Mouse (Mus musculus): ENCODE measurements around the gene Ptgr1. TPM values are rescaled to one million over a fixed set of nuclear protein-coding genes. Genes with fewer than 3 reads are reported as not detected.

The Ptgr1 gene
- total and polyA plus RNA-seq, 2 experiments from 2014 or later, result 2.0 to 3.8 TPM

DNA sequence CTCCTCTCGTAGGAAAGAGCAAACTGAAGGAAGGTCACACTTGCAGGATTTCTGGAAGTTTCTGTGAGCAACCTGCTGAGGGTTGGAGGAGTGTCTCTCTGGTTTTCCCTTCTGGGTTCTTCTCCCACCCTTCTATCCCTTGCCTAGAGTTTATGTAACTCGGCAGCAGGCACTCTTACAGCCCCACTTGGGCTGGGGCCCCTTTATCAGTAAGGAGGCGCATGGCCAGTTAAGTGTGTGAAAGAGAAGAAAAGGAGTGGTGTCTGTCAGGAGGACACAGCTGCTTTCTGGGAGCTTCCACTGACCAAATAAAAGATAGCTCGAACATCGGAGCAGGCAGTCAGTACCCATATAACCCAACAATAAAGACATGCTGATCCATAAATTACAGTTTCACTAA, 5.3 kb upstream of the Ptgr1 start:
- Histone ChIP-seq H3K9me3 (ENCODE audit: low read length) (no peaks in the 10 kb centered on the region), H3K27ac (ENCODE audit: low read depth, low read length) (no peak overlapping the region), H3K27me3 (ENCODE audit: insufficient read depth, low read length) (no peaks in the 10 kb centered on the region), H3K9ac (no peak overlapping the region), H3K4me3 (ENCODE audit: low read depth, low read length) (no peak overlapping the region), H3K4me2 (ENCODE audit: low read depth) (no peak overlapping the region), H3K36me3 (ENCODE audit: insufficient read depth) (no peaks in the 10 kb centered on the region), H3K4me1 (ENCODE audit: insufficient read depth) (no peaks in the 10 kb centered on the region)
- DNase-seq (no peak), ATAC-seq (no peak)
- no peak for TF ChIP-seq CTCF (IDR thresholded peaks at IDR 0.05; ENCODE audit: low read depth)
- WGBS, result 81% methylated on average over 5 of the region's 5 CpGs

DNA sequence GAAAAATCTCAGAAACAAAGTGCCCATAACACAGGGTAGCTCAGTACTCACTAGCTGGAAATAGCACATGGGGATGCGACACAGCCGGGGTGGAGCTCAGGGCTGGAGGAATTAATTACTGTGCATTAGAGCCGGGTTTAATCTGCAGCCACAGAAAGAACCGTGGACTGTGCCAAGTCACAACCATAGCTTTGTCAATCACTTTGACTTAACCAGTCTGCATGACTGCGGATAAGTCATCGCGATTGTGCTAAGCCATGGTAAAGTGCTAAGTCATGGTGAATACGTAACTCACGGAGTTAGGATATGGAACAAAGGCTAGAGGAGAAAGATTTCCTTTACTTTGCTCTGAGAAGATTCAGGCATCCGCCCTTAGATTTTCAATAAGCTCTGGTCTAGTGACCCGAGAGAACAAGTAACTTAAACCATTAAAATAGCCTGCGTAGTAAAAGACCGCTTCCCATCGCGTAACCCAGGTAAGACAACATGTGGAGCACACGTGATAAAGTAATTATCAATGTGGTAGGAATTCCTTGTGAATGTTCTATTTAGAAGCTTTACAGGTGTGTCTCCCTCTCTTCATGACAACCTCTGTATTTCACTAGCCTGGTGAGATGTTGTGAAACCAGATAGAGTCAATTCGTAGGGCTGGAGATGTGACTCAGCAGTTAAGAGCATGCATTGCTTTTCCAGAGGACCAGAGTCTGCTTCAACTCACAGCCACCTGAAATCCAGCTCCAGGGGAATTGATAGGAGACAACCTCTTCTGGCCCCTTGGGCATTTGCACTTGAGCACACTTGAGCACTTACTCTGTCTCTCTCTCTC, 3.9 kb upstream of the Ptgr1 start:
- 57% methylated on average over 17 of the region's 17 CpGs for whole genome bisulfite sequencing
- no peak overlapping the region for H3K4me3 ChIP-seq (ENCODE audit: low read depth, low read length)
- H3K27me3 ChIP-seq (ENCODE audit: insufficient read depth, low read length), result no peaks in the 10 kb centered on the region
- peak; percentile 9 for DNase-seq
- no peaks in the 10 kb centered on the region for H3K9me3 ChIP-seq (ENCODE audit: low read length)
- peak; percentile 34 for ATAC-seq
- H3K4me2 ChIP-seq (ENCODE audit: low read depth), result no peak overlapping the region
- H3K4me1 ChIP-seq (ENCODE audit: insufficient read depth), result no peaks in the 10 kb centered on the region
- H3K36me3 ChIP-seq (ENCODE audit: insufficient read depth), result no peaks in the 10 kb centered on the region
- no peak for TF ChIP-seq CTCF (IDR thresholded peaks at IDR 0.05; ENCODE audit: low read depth)
- no peak overlapping the region; the same call in 1 of the 2 replicates for H3K9ac ChIP-seq
- H3K27ac ChIP-seq (ENCODE audit: low read depth, low read length), result no peak overlapping the region

DNA sequence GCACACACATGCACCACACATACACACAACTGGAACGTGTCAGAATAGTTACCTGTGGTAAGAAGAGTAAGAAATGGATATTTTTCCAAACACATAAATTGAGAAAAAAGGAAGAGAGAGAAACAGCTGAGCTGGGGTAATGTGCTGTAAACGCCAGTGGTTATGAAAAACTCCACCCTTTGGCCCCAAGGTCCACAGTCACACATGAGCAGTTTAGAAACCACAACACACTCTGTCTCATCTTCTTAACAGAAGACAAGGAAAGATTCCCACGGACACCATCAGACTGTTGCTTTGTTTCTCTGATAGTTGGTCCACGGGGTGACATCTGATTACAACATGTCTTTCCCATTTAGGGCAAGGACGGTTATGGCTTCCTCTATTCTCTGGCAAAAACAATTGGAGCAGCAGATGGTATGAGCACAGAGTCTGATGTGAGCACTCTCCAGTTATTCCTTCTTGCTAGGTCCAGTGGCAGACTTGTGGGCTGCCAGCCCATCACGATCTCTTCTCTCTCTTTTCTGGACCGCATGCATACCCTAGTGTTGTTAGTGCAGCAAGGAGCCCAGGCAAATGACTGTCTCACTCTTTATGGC, 2.5 kb upstream of the Ptgr1 start:
- no peak for TF ChIP-seq CTCF (IDR thresholded peaks at IDR 0.05; ENCODE audit: low read depth)
- Histone ChIP-seq H3K27me3 (ENCODE audit: insufficient read depth, low read length) (no peaks in the 10 kb centered on the region), H3K9me3 (ENCODE audit: low read length) (no peaks in the 10 kb centered on the region), H3K4me2 (ENCODE audit: low read depth) (no peak overlapping the region), H3K36me3 (ENCODE audit: insufficient read depth) (no peaks in the 10 kb centered on the region), H3K4me3 (ENCODE audit: low read depth, low read length) (no peak overlapping the region), H3K27ac (ENCODE audit: low read depth, low read length) (no peak overlapping the region), H3K9ac (no peak overlapping the region), H3K4me1 (ENCODE audit: insufficient read depth) (no peaks in the 10 kb centered on the region)
- ATAC-seq, result no peak
- WGBS, result 82% methylated on average over 7 of the region's 7 CpGs
- DNase-seq, result no peak

DNA sequence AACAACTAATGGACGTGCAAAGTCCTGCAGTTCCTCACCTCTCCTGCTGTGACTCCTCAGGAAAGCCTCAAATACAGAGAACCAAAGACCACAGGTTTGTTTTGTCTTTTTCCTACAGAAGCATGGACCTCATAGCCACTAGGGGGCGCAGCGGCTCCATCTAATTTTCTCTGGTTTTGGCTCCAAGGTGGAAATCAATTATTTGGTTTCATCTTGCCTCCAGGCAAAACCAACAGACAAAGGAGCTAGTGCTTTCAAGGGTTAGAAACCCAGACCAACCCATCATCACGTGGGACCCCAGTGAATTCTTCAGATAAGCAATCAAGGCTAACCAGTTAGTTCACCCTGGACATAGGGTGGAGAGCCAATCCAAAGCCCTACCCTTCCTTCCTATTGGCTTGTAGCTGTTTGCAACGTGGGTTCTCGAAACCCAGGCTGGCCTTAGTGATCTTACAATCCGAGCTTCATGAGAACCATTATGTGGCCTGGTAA, 1.7 kb downstream of the Ptgr1 start:
- no peak overlapping the region for H3K27ac ChIP-seq (ENCODE audit: low read depth, low read length)
- peak; percentile 82 for TF ChIP-seq CTCF (IDR thresholded peaks at IDR 0.05; ENCODE audit: low read depth)
- H3K4me3 ChIP-seq (ENCODE audit: low read depth, low read length), result no peak overlapping the region
- H3K36me3 ChIP-seq (ENCODE audit: insufficient read depth), result no peaks in the 10 kb centered on the region
- no peak for ATAC-seq
- H3K9ac ChIP-seq, result no peak overlapping the region
- no peaks in the 10 kb centered on the region for H3K9me3 ChIP-seq (ENCODE audit: low read length)
- H3K27me3 ChIP-seq (ENCODE audit: insufficient read depth, low read length), result no peaks in the 10 kb centered on the region
- WGBS, result 27% methylated on average over 7 of the region's 7 CpGs
- no peak overlapping the region for H3K4me2 ChIP-seq (ENCODE audit: low read depth)
- no peaks in the 10 kb centered on the region for H3K4me1 ChIP-seq (ENCODE audit: insufficient read depth)
- DNase-seq, result peak; percentile 81

DNA sequence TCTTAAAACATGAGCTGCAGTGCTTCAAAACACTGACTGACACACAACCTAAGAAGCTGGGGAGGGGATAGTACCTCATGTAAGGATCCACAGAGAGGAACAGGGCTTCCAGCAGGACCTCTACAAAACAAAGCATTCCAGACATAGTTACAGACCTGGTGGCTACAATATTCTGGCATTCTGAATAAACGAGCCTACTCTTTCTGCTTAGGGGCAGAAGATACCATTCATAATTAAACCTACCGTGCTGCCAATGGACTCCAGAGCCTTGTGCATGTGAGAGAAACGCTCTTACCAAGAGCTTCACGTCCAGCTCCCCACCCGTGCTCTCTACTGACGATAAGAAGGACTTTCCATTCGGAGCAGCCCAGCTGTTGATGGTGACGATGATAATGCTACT, 4.1 kb downstream of the Ptgr1 start:
- no peaks in the 10 kb centered on the region for H3K9me3 ChIP-seq (ENCODE audit: low read length)
- H3K4me2 ChIP-seq (ENCODE audit: low read depth), result no peak overlapping the region
- no peak overlapping the region for H3K27ac ChIP-seq (ENCODE audit: low read depth, low read length)
- ATAC-seq (no peak), DNase-seq (no peak)
- 85% methylated on average over 8 of the region's 8 CpGs for WGBS
- no peaks in the 10 kb centered on the region for H3K27me3 ChIP-seq (ENCODE audit: insufficient read depth, low read length)
- no peak for TF ChIP-seq CTCF (IDR thresholded peaks at IDR 0.05; ENCODE audit: low read depth)
- no peak overlapping the region for H3K9ac ChIP-seq
- H3K4me1 ChIP-seq (ENCODE audit: insufficient read depth), result no peaks in the 10 kb centered on the region
- no peak overlapping the region for H3K4me3 ChIP-seq (ENCODE audit: low read depth, low read length)
- H3K36me3 ChIP-seq (ENCODE audit: insufficient read depth), result no peaks in the 10 kb centered on the region

DNA sequence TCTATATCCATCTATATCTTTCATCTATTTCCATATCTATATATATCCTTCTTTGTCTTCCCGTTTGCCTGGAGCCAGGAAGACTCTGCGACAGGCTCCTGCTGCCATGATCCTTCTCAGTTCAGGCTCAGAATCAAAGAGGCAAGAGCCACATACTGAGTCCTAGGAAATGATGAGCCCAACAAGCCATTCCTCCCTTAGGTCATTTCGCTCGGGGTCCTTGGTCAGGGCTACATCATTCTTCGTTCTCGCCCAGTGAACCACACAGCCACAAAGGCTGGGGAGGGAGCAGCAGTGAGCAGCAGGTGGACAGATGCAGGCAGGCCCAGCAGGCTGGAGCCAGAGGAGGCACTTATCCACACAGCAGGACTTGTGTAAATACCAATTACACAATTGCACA, 5.5 kb downstream of the Ptgr1 start:
- ATAC-seq (no peak), DNase-seq (no peak)
- 78% methylated on average over 6 of the region's 6 CpGs for WGBS
- Histone ChIP-seq H3K4me1 (ENCODE audit: insufficient read depth) (no peaks in the 10 kb centered on the region), H3K4me2 (ENCODE audit: low read depth) (no peak overlapping the region), H3K9ac (no peak overlapping the region), H3K9me3 (ENCODE audit: low read length) (no peaks in the 10 kb centered on the region), H3K4me3 (ENCODE audit: low read depth, low read length) (no peak overlapping the region), H3K36me3 (ENCODE audit: insufficient read depth) (no peaks in the 10 kb centered on the region), H3K27me3 (ENCODE audit: insufficient read depth, low read length) (no peaks in the 10 kb centered on the region), H3K27ac (ENCODE audit: low read depth, low read length) (no peak overlapping the region)
- no peak for TF ChIP-seq CTCF (IDR thresholded peaks at IDR 0.05; ENCODE audit: low read depth)

DNA sequence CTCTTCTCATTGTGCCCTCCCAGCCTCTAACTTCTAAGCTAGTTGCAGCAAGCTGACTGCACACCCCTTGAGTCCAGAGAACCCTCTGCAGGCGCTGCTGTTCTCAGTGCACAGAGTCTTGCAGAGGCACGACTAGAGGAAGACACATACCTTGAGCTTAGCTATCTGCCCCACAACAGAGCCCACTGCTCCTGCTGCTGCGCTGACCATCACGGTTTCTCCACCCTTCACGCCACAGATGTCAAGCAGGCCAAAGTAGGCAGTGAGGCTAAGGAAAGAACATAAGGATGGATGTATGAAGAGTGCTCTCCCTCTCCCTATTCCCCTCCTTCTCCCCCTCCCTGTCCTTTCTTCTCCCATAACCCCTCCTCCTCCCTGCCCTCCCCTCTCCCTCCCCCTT, 11.2 kb downstream of the Ptgr1 start:
- H3K4me1 ChIP-seq (ENCODE audit: insufficient read depth), result no peaks in the 10 kb centered on the region

More for the DNA sequence above, 11.2 kb downstream of the Ptgr1 start:
- no peak for ATAC-seq
- Histone ChIP-seq H3K9me3 (ENCODE audit: low read length) (no peaks in the 10 kb centered on the region), H3K4me3 (ENCODE audit: low read depth, low read length) (no peak overlapping the region), H3K27ac (ENCODE audit: low read depth, low read length) (no peak overlapping the region), H3K9ac (no peak overlapping the region), H3K36me3 (ENCODE audit: insufficient read depth) (no peaks in the 10 kb centered on the region), H3K4me2 (ENCODE audit: low read depth) (no peak overlapping the region), H3K27me3 (ENCODE audit: insufficient read depth, low read length) (no peaks in the 10 kb centered on the region)
- no peak for TF ChIP-seq CTCF (IDR thresholded peaks at IDR 0.05; ENCODE audit: low read depth)
- DNase-seq, result no peak
- WGBS, result 86% methylated on average over 5 of the region's 5 CpGs
